Mouse (Mus musculus) lung, postnatal 0 days (tissue): ENCODE results near the gene Ralgapa2.

ENCODE experiments used
- CTCF ChIP-seq: IDR thresholded peaks from 2 replicates; pipeline ENCODE4 v1.5.1; 2016; ENCODE audit warnings: antibody characterized with exemption, mild to moderate bottlenecking
- EP300 ChIP-seq: IDR thresholded peaks from 2 replicates; pipeline ENCODE4 v1.6.1; 2016; ENCODE audit warnings: antibody characterized with exemption, mild to moderate bottlenecking, control low read depth

DNA sequence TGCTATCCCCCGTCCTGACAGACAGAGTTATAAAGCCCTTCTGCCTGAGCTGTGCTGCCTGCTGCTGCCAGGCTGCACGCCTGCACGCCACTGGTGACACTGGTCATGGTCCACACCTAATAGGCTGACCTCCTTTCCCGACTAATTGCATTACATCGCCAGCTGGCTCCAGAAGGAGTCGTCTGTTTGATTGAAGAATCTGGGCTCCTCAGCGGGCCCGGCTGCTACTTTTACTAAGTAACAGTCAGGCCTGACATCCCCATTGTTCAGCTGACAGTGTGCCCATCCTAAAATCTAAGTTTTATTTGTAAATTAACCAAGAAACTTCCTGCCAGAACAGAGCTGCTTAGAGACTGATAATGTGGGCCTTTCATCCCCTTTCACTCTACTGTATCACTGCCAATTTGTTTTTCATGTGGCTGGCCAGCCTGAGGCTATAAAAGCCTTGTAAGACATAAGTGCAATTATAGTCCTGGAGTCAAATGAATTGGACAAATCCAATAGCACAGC, 181.3 kb downstream of the Ralgapa2 start:
- TF ChIP-seq CTCF (no peak), EP300 (no peak)
